Mouse (Mus musculus) embryonic facial prominence, embryonic 15.5 days (tissue): Measurements from ENCODE around the gene Cenpa. TPM values are rescaled to one million over a fixed set of nuclear protein-coding genes. Genes with fewer than 3 reads are reported as not detected.

Experiments
- ATAC-seq: fragments of 200-750 bp; cut with Nextera tagmentation; 2 replicates; pipeline ENCODE4 v1.8.0; 2017; ENCODE audit warnings: low read depth, moderate TSS enrichment; ENCODE audit not compliant: insufficient number of reproducible peaks, low FRiP score, low TSS enrichment
- H3K27ac ChIP-seq: fragments of 300-500 bp; sonication (generic); replicated peaks from 2 replicates; pipeline ENCODE4 v1.5.1; 2015; ENCODE audit warnings: mild to moderate bottlenecking, inconsistent platforms
- H3K27me3 ChIP-seq: fragments of 300-500 bp; sonication (generic); 2 replicates; pipeline ENCODE4 v1.6.1; 2015; ENCODE audit warnings: inconsistent platforms
- H3K36me3 ChIP-seq: fragments of 300-500 bp; sonication (generic); 2 replicates; pipeline ENCODE4 v1.6.1; 2015; ENCODE audit warnings: mild to moderate bottlenecking, inconsistent platforms
- H3K4me1 ChIP-seq: fragments of 300-500 bp; sonication (generic); 2 replicates; pipeline ENCODE4 v1.6.1; 2015; ENCODE audit warnings: inconsistent platforms
- H3K4me2 ChIP-seq: fragments of 300-500 bp; sonication (generic); replicated peaks from 2 replicates; pipeline ENCODE4 v1.6.1; 2015; ENCODE audit warnings: mild to moderate bottlenecking, inconsistent platforms
- H3K4me3 ChIP-seq: fragments of 300-500 bp; sonication (generic); replicated peaks from 2 replicates; pipeline ENCODE4 v1.5.1; 2015; ENCODE audit warnings: mild to moderate bottlenecking, inconsistent platforms
- H3K9ac ChIP-seq: fragments of 300-500 bp; sonication (generic); 2 replicates; pipeline ENCODE4 v1.6.1; 2015; ENCODE audit warnings: inconsistent platforms
- H3K9me3 ChIP-seq: fragments of 300-500 bp; sonication (generic); replicated peaks from 2 replicates; pipeline ENCODE4 v1.6.1; 2016; ENCODE audit warnings: inconsistent platforms
- WGBS: fragments of 180-500 bp; shearing (Covaris S2); methylation state at CpG from one replicate; pipeline ENCODE4 v1.1.7; 2015; 5-methylcytosine and 5-hydroxymethylcytosine counted together
- polyA plus RNA-seq: library from polyadenylated mRNA; unstranded; fragments of >200 nt; fragmentation: Nextera tagmentation; extraction: Ambion mirVana; gene quantifications from 2 replicates; pipeline ENCODE4 v1.2.1, GENCODE M21; 2015

Gene Cenpa
- polyA plus RNA-seq, 1 experiment from 2014 or later = 218 TPM

DNA sequence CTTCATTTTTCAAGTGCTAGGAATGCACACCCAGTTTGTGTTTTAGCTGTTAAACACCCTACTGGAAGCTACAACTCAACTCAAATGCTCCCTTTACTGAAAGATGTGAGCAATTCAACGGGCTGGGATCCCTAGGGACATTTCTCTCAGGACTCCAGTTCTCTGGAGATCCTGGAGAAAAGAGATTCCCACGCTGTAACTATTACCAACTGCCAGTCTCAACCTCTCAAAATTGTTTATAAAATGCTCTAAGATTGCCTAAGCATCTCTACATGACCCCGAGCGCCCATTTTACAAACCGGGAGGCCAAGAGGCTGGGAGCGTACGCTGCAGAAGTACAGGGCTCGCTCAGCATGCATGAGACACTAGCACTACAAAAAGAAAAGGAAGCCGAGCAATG, 19.2 kb upstream of the Cenpa start:
- Histone ChIP-seq H3K4me1 (peaks cover 21% of the 10 kb centered on the region), H3K4me2 (peak overlapping the region; percentile 86), H3K9ac (peak overlapping the region; percentile 58), H3K27ac (peak overlapping the region; percentile 73), H3K4me3 (peak overlapping the region; percentile 67), H3K36me3 (peaks cover 8% of the 10 kb centered on the region; the same call in 1 of the 2 replicates), H3K27me3 (no peaks in the 10 kb centered on the region), H3K9me3 (no peaks in the 10 kb centered on the region)
- WGBS = 10% methylated on average over 9 of the region's 9 CpGs
- ATAC-seq = peak; percentile 7; the same call in 1 of the 2 replicates

DNA sequence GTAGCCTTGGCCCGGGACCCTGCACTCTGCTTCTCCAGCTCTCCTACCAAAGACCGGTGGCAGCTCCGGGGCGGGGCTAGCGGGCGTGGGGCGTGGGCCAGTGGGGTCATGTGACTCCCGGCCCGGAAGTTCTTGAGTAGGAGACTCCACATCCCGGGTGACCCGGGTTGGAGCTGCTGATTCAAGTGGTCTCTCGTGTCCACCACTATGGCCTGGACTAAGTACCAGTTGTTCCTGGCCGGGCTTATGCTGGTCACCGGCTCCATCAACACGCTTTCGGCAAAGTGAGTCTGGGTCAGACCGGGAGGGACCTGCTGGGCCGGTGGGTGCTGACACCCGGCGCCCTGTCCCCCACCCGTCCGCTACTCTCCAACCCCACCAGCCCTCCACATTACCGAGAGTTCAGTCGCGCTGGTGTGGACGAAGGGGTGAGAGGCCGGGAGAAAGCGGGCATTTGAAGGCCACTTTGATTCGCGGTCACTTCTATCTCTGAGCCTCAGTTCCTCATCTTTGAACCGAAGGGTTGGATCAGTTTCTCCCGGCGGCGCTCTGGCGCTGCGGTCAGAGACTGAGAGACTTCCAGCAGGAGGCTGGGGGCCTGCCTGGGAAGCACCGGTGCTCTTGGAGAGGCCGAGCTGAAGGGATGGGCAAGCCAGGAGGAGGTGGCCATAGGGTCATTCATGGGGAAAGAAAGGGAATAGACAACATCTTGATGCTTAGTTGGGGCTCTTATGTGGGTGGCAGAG, 18.6 kb upstream of the Cenpa start, which contains the start of gene Slc35f6:
TSS of gene Slc35f6 (plus strand) at position 119 of the 746 bp plus-strand sequence.
- ATAC-seq = peak; percentile 89
- Histone ChIP-seq H3K27me3 (no peaks in the 10 kb centered on the region), H3K36me3 (peaks cover 11% of the 10 kb centered on the region; the same call in 1 of the 2 replicates), H3K4me1 (peaks cover 26% of the 10 kb centered on the region), H3K9me3 (no peaks in the 10 kb centered on the region), H3K9ac (peak within 1 kb of the TSS; percentile 58), H3K27ac (peak within 1 kb of the TSS; percentile 73), H3K4me2 (peak within 1 kb of the TSS; percentile 86), H3K4me3 (peak within 1 kb of the TSS; percentile 67)
- WGBS = under 1% methylated on average over 38 of the region's 38 CpGs

DNA sequence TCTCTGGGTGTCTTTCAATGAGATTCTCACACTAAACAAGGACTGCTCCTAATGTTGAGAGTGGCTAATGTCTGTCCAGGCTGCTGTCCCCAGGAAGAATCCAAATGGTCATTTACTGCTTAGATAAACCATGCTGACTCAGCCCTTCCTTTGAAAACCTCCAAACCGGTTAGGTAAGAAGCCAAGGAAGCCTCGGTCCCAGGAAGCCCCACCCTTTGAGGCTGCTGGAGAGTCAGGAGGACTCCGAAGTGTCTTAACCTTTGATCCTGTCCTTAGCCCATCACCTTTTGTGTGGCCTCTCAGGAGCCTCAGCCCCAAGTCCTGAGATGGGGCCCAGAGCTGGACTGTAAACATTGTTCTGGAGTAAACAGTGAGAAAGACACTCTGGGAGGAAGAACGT, 17.0 kb upstream of the Cenpa start:
- no peaks in the 10 kb centered on the region for H3K27me3 ChIP-seq
- no peak overlapping the region for H3K4me2 ChIP-seq
- H3K9ac ChIP-seq = no peak overlapping the region
- peaks cover 33% of the 10 kb centered on the region for H3K4me1 ChIP-seq
- no peak for ATAC-seq
- 65% methylated on average over 4 of the region's 4 CpGs for WGBS
- H3K9me3 ChIP-seq = no peaks in the 10 kb centered on the region
- no peak overlapping the region for H3K4me3 ChIP-seq
- H3K27ac ChIP-seq = no peak overlapping the region
- H3K36me3 ChIP-seq = peaks cover 13% of the 10 kb centered on the region; the same call in 1 of the 2 replicates

GRCm38 (mm10) chr5:30650756-30651155, 15.8 kb upstream of the Cenpa start:
- peaks cover 25% of the 10 kb centered on the region; the same call in 1 of the 2 replicates for H3K36me3 ChIP-seq
- H3K9me3 ChIP-seq = no peaks in the 10 kb centered on the region
- no peak overlapping the region for H3K4me2 ChIP-seq
- 81% methylated on average over 3 of the region's 3 CpGs for WGBS
- H3K4me3 ChIP-seq = no peak overlapping the region
- no peaks in the 10 kb centered on the region for H3K27me3 ChIP-seq
- no peak overlapping the region for H3K9ac ChIP-seq
- ATAC-seq = no peak
- H3K27ac ChIP-seq = no peak overlapping the region
- peaks cover 33% of the 10 kb centered on the region for H3K4me1 ChIP-seq

- H3K9ac ChIP-seq = no peak overlapping the region
- H3K9me3 ChIP-seq = no peaks in the 10 kb centered on the region
- H3K27ac ChIP-seq = no peak overlapping the region
- H3K4me1 ChIP-seq = peaks cover 33% of the 10 kb centered on the region
- no peaks in the 10 kb centered on the region for H3K27me3 ChIP-seq
- peaks cover 33% of the 10 kb centered on the region; the same call in 1 of the 2 replicates for H3K36me3 ChIP-seq
- WGBS = 90% methylated on average over 3 of the region's 3 CpGs
- H3K4me3 ChIP-seq = no peak overlapping the region
- H3K4me2 ChIP-seq = no peak overlapping the region
- no peak for ATAC-seq
These were observed 15.0 kb upstream of the Cenpa start for GRCm38 (mm10) chr5:30651554-30651953.

DNA sequence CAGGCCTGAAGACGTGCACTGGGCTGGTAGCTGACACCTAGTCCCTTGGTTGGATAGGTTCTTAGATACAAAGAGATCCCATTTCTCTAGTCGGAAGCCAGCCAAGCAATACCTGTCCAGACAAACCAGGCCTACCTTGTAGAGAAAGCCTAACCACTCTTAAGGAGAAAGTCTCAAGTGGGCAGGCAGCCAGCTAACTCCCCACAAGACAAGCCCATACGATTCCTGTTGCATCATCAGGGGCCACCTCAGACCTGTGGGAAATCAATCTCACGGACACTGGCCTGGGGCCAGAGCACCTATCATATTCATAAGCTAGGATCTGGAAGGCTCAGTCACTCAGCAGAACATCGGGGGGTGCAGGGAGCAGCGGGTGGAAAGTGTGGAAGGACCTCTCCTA, 13.3 kb upstream of the Cenpa start:
- WGBS = 67% methylated on average over 6 of the region's 6 CpGs
- Histone ChIP-seq H3K27me3 (no peaks in the 10 kb centered on the region), H3K4me1 (peaks cover 27% of the 10 kb centered on the region), H3K27ac (no peak overlapping the region), H3K9ac (no peak overlapping the region), H3K4me2 (no peak overlapping the region), H3K9me3 (no peaks in the 10 kb centered on the region), H3K36me3 (peaks cover 50% of the 10 kb centered on the region), H3K4me3 (no peak overlapping the region)
- ATAC-seq = no peak

DNA sequence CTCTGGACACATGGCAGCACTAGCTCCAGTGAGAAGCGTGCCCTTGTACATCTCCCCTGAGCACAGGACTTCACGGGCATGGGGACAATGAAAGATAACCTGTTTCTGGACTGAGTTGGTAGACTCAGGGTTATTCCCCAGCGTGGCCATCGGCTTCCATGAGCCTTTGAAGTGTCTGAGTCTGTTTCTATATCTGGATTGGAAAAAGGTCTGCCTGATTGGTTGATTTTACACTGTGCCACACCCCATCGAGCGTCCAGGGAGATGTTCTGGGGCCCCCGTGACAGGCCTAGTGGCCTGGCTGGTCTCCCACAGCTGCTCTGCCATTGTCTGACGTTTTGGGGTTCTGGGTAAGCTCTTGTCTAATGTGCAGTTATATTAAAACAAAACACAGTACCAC, 11.5 kb upstream of the Cenpa start:
- Histone ChIP-seq H3K4me1 (peaks cover 13% of the 10 kb centered on the region; the same call in 1 of the 2 replicates), H3K27ac (no peak overlapping the region), H3K36me3 (peaks cover 56% of the 10 kb centered on the region), H3K9me3 (no peaks in the 10 kb centered on the region), H3K9ac (no peak overlapping the region), H3K4me2 (no peak overlapping the region), H3K4me3 (no peak overlapping the region), H3K27me3 (no peaks in the 10 kb centered on the region)
- no peak for ATAC-seq
- WGBS = 82% methylated on average over 8 of the region's 8 CpGs

- 90% methylated on average over 6 of the region's 6 CpGs for WGBS
- ATAC-seq = no peak
- H3K27ac ChIP-seq = no peak overlapping the region
- H3K4me3 ChIP-seq = no peak overlapping the region
- peaks cover 13% of the 10 kb centered on the region; the same call in 1 of the 2 replicates for H3K4me1 ChIP-seq
- no peak overlapping the region for H3K4me2 ChIP-seq
- peaks cover 56% of the 10 kb centered on the region for H3K36me3 ChIP-seq
- H3K9me3 ChIP-seq = no peaks in the 10 kb centered on the region
- H3K9ac ChIP-seq = no peak overlapping the region
- H3K27me3 ChIP-seq = no peaks in the 10 kb centered on the region
These were observed 10.9 kb upstream of the Cenpa start for GRCm38 (mm10) chr5:30655526-30656195.

GRCm38 (mm10) chr5:30659042-30659441, 7.5 kb upstream of the Cenpa start:
- Histone ChIP-seq H3K4me3 (no peak overlapping the region), H3K9ac (no peak overlapping the region), H3K9me3 (no peaks in the 10 kb centered on the region), H3K27me3 (no peaks in the 10 kb centered on the region), H3K27ac (no peak overlapping the region), H3K36me3 (peaks cover 45% of the 10 kb centered on the region), H3K4me1 (no peaks in the 10 kb centered on the region), H3K4me2 (no peak overlapping the region)
- WGBS = 71% methylated on average over 4 of the region's 4 CpGs
- ATAC-seq = no peak

DNA sequence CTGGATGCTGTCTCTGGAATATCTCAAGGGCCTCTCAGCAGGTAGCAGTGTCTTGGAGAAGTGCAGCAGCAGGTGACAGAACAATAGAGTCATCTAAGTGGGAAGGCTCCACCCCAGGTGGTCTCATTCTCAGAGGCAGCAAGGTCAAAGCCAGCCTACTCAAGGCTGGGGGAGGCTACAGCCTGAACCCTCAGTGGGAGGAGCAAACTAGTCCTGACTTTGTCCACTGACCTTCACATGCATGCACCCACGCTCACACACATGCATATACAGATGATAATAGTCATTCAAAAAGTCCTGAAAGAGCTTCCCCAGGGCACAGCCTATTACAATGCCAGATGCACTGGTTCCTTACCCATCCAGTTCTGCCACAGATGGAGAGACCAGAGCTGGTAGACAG, 6.3 kb upstream of the Cenpa start:
- WGBS = 95% methylated on average over 1 of the region's 1 CpGs
- H3K36me3 ChIP-seq = peaks cover 36% of the 10 kb centered on the region
- no peaks in the 10 kb centered on the region for H3K9me3 ChIP-seq
- no peak overlapping the region for H3K4me2 ChIP-seq
- no peaks in the 10 kb centered on the region for H3K27me3 ChIP-seq
- no peak overlapping the region for H3K9ac ChIP-seq
- no peaks in the 10 kb centered on the region for H3K4me1 ChIP-seq
- H3K4me3 ChIP-seq = no peak overlapping the region
- ATAC-seq = no peak
- no peak overlapping the region for H3K27ac ChIP-seq

DNA sequence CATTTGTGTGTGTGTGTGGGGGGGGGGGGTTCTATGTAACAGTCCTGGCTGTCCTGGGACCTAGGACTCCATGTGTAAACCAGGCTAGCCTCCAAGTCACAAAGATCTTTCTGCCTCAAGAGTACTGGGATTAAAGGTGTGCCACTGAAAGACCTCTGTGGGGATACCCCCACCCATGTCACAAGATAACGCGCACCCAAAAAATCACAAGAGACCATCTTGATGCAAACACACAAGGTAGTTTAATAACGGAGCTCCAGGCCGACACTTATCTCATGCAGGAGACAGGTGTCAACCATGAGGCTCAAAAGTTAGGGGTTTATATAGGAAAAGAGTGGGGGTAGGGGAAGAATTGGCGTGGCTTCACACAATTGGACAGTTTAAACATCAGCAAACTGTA, 5.8 kb upstream of the Cenpa start:
- no peaks in the 10 kb centered on the region for H3K27me3 ChIP-seq
- no peak overlapping the region for H3K4me2 ChIP-seq
- H3K36me3 ChIP-seq = peaks cover 30% of the 10 kb centered on the region
- no peak for ATAC-seq
- WGBS = 93% methylated on average over 5 of the region's 5 CpGs
- no peaks in the 10 kb centered on the region for H3K9me3 ChIP-seq
- no peak overlapping the region for H3K27ac ChIP-seq
- no peaks in the 10 kb centered on the region for H3K4me1 ChIP-seq
- no peak overlapping the region for H3K4me3 ChIP-seq
- no peak overlapping the region for H3K9ac ChIP-seq
